Mouse (Mus musculus): ENCODE results near the gene Gclm. TPM values are rescaled to one million over a fixed set of nuclear protein-coding genes. Genes with fewer than 3 reads are reported as not detected.

The Gclm gene
- polyA plus RNA-seq, 1 experiment = 799 TPM

DNA sequence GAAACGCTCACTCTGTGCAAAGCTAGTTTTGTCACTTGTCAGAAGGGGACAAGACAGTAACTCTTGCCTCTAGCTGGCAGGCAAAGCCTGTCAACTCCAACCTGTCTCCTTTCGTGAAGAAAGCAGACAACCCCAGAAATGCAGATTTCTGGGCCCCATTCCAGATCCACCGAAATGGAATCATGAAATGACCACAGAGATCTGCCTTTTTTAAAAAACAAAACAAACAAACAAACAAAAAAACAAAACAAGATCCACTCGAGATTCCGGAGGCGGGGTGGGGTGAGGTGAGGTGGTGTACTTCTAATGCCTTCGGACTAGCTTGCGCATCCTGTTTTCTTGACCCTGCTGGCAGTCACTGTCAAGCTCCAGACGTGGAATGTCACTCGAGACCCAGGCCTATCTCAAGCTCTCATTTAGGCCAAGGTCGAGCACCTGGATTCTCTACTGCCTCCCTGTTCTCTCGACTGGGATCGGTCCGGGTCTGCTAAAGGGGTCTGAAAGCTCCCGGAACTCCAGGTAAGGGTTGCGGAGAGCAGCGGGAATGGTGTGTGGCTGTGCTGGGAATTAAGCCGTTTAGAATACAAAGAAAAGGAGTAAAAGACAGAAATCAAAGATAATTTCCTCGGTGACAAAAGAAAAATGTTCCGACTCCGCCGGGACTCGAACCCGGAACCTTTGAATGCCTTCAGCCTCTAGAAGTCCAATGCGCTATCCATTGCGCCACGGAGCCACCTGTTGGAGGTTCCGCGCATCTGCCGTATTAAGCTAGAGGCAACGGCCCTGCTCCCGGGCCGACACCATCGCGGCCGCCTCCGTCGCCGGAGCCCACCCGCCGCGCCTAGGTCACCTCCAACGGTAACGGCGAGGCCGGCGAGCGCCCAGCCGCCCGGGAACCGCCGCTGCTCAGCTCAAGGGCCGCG lies 47.2 kb downstream of the Gclm start:
- Histone ChIP-seq H3K27me3 (replicated peaks) (peaks cover under 1% of the 10 kb centered on the region), H3K4me3 (replicated peaks) (peak overlapping the region; percentile 95), H3K4me1 (peaks cover 43% of the 10 kb centered on the region), H3K36me3 (replicated peaks; ENCODE audit: low read length) (no peaks in the 10 kb centered on the region), H3K9me3 (no peaks in the 10 kb centered on the region)
- TF ChIP-seq FLI1 (IDR thresholded peaks at IDR 0.05; ENCODE audit: low read length) = no peak

DNA sequence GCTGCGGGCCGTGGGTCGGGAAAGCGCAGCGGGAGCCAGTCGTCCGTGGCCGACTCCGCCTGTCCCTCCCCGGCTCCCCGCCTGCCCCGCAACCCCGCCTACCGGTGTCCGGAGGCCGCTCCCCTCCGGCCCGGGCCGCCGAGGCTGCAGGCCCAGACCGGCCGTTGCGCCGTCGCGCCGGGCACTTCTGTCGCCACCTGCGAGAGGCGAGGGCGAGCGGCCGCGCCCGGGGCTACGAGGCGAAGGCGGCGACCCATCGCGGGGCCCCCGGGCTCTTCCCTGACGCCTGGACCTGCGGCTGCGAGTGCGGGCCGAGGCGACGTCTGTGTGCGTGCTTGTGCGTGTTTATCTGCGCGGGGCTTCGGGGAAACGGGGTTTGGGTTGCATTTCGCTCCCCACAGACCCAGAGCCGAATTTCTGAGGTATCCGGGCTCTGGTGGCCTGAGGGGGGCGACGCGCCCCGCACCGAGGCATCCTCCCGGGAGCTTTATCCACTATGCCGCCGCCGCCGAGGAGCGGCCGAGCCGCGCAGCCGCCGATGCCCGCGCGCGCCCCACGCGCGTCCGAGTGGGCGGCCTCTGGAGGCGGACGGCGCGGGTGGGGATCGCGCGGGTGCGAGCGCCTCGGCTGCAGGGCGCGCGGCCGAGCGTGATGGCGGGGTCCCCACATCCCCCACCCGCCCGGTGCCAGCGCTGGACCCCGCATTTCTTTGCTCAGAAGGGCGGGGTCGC lies 48.0 kb downstream of the Gclm start:
- no peaks in the 10 kb centered on the region for H3K36me3 ChIP-seq (replicated peaks; ENCODE audit: low read length)
- TF ChIP-seq GATA1 (IDR thresholded peaks at IDR 0.05; ENCODE audit: borderline replicate concordance, low read length) = no peak
- no peak for TF ChIP-seq FLI1 (IDR thresholded peaks at IDR 0.05; ENCODE audit: low read length)

DNA sequence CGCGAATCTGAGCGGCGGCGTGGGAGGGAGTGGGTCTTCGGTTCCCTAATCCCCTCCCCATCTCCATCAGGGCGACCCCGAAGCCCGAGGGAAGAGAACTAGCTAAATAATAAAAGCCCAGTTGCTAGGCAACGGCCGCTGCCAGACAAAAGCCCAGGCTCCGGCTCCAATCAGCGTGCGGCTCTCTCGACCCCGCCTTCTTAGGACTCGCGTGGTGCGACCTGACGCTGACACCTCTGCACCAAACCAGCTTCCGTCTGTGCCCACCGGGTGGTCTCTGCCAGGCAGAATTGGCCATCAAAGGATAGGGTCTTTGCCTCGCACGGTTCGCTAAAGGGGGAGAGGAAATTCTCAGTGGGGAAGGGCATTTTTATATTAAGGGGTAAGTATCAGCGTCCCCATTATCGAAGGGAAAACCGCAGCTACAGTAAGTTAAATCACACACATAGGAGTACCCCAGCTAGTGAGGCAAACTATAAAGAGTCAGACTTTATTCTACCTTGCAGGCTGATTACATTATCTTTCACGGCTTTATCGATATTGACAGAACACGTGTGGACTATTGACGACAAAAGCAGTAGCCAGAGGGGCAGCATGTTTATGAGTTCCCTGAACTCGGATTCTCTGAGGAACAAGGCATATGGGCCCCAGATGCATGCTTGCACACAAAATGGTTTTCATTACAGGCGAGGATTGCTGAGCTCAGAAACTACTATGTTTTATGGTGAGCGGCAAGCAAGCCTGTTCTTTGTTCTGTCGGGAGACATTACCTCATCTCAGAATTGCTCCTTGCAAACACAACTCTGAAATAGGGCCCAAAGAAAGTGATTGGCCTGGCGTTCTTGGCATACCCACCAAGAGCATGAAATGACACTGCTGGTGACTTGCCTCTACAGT lies 48.8 kb downstream of the Gclm start, which contains the start of gene Bcar3:
Gene Bcar3, plus strand, starts transcription at position 183 of the 897 bp plus-strand sequence.
- TF ChIP-seq GATA1 (IDR thresholded peaks at IDR 0.05; ENCODE audit: borderline replicate concordance, low read length) (no peak), FLI1 (IDR thresholded peaks at IDR 0.05; ENCODE audit: low read length) (no peak)
- Histone ChIP-seq H3K27me3 (replicated peaks) (peaks cover 7% of the 10 kb centered on the region), H3K36me3 (replicated peaks; ENCODE audit: low read length) (no peaks in the 10 kb centered on the region), H3K4me3 (replicated peaks) (peak within 1 kb of the TSS; percentile 95), H3K9me3 (no peaks in the 10 kb centered on the region), H3K4me1 (peaks cover 36% of the 10 kb centered on the region)

More for the DNA sequence above, 48.0 kb downstream of the Gclm start:
- Histone ChIP-seq H3K4me1 (peaks cover 41% of the 10 kb centered on the region), H3K27me3 (replicated peaks) (peaks cover 5% of the 10 kb centered on the region), H3K9me3 (no peaks in the 10 kb centered on the region), H3K4me3 (replicated peaks) (peak overlapping the region; percentile 95)

DNA sequence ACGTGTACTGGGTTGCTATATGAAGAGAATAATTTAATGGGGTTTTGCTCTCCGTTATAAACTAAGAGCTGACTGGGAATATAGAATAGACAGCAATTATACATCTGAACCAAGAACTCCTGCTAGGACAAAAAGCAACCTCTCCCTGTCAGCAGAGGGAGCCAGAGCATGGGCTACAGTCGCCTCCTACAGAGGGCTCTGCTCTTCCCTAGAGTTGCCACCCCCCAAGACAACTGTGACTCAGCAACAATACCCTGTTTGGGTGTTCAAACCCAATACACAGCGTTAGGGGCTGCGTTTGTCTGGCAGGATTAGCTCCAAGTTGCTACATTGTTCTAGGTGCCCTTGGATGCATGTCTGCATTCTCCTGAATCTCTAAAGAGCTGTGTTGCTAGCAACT lies 50.2 kb downstream of the Gclm start:
- Histone ChIP-seq H3K27me3 (replicated peaks) (peaks cover 9% of the 10 kb centered on the region), H3K4me3 (replicated peaks) (peak overlapping the region; percentile 72), H3K36me3 (replicated peaks; ENCODE audit: low read length) (no peaks in the 10 kb centered on the region), H3K4me1 (peaks cover 40% of the 10 kb centered on the region), H3K9me3 (no peaks in the 10 kb centered on the region)
- TF ChIP-seq FLI1 (IDR thresholded peaks at IDR 0.05; ENCODE audit: low read length) = no peak
- no peak for TF ChIP-seq GATA1 (IDR thresholded peaks at IDR 0.05; ENCODE audit: borderline replicate concordance, low read length)

DNA sequence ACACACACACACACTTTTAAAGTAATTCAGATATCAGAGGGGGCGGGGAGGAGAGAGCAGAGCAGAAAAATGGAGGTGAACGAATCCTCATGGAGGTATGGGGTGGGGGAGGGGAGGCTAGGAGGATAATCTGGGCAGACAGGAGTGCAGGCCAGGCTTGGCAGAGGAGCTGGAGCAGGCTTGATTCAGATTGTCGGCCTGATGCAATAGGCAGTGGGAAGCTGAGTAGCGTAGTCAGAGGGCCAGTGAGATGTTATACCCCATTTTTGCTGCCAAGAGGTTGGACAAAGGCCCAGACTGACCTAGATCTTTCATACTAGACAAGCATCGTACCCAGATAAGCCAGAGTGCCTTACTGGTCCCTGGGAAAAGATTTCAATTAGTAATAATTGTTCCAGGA lies 51.6 kb downstream of the Gclm start:
- Histone ChIP-seq H3K36me3 (replicated peaks; ENCODE audit: low read length) (no peaks in the 10 kb centered on the region), H3K4me1 (peaks cover 46% of the 10 kb centered on the region), H3K9me3 (no peaks in the 10 kb centered on the region), H3K27me3 (replicated peaks) (peaks cover 9% of the 10 kb centered on the region), H3K4me3 (replicated peaks) (no peak overlapping the region)
- no peak for TF ChIP-seq FLI1 (IDR thresholded peaks at IDR 0.05; ENCODE audit: low read length)
- TF ChIP-seq GATA1 (IDR thresholded peaks at IDR 0.05; ENCODE audit: borderline replicate concordance, low read length) = no peak

DNA sequence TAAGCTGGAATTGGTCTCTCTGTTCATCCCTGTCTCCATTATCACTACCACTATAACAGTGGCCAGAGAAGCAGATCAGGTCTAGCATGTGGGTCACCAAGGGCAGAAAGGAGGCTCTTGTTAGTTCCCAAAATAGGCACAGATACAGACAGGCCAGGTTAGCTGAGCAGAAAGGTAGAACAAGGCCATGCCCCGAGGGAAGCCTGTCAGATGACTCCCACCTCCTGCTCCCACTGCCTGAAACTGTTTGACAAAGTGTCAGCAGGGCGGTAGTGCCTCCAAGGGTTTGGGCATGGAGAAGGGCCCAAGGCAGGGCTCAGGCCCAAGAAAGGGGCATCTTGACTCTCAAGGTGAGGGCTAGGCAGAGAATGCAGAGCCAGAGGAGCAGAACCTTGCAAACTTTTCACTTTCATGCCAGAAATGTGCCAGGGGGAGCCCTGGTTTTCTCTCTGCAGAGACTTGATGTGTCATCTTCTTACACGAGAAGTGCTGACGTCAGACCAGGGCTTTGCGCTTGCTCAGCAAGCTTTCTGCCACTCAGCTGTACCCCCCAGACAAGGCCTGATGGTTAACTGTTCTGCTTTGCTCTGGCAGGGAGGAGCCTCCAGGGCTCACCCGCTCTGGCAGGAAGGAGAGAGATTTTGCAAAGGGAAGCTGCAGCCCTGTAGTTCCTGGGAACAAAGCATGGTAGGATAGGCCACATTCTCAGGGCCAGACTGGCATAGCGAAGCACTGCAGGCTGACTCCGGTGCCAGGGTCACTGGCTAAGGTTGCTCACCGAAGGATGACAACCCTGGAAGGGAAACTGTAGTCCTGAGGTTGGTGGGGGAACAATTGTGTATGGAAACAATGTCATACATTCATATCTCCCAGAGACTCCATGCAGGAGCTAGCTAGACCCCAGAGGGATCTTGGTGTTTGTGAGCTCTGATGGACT lies 55.9 kb downstream of the Gclm start:
- Histone ChIP-seq H3K4me3 (replicated peaks) (peak overlapping the region; percentile 75), H3K9me3 (no peaks in the 10 kb centered on the region), H3K4me1 (peaks cover 26% of the 10 kb centered on the region), H3K27me3 (replicated peaks) (peaks cover 25% of the 10 kb centered on the region), H3K36me3 (replicated peaks; ENCODE audit: low read length) (no peaks in the 10 kb centered on the region)
- no peak for TF ChIP-seq FLI1 (IDR thresholded peaks at IDR 0.05; ENCODE audit: low read length)
- no peak for TF ChIP-seq GATA1 (IDR thresholded peaks at IDR 0.05; ENCODE audit: borderline replicate concordance, low read length)

DNA sequence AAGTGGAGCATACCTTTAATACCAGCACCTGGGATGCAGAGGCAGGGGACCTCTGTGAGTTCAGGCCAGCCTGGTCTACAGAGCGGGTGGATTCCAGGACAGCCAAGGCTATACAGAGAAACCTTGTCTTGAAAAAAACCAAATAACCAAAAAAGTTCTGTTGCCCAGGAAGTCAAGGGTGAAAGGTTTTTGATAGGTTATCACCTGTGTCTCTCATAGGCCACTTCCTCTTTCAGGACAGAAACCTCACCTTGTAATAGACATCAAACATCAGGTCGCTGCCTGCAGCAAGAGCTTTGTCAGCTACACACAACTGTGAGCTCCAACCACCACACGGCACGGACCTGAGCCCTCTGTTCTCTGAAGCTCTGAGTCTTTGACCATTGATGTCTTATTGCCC lies 59.2 kb downstream of the Gclm start:
- no peak overlapping the region for H3K4me3 ChIP-seq (replicated peaks)

DNA sequence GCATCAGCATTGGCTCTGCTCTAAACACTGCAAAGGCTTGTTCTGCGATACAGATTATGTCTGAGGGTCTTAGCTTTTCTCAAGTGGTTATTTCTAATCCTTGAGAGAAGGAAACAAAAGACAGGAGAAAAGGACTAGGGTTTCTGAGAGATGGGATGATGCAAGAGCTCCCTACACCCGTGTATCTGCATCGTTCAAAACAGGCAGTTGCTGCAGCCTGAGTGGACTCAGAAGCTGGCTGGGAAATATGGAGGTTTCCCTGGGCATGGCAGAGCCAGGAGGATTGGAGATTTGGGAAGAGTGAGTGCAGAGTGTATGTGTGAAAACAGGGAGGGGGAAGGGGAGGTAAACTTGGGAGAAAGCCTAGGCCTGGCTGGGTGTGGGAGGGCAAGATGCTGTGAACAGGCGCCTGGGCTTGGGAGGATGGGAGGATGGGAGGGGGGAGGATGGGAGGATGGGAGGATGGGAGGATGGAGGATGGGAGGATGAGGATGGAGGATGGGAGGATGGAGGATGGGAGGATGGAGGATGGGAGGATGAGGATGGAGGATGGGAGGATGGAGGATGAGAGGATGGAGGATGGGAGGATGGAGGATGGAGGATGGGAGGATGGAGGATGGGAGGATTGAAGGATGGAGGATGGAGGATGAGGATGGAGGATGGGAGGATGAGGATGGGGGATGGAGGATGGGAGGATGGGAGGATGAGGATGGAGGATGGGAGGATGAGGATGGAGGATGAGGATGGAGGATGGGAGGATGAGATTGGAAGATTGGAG lies 62.7 kb downstream of the Gclm start:
- Histone ChIP-seq H3K4me1 (peaks cover 13% of the 10 kb centered on the region), H3K27me3 (replicated peaks) (peaks cover 37% of the 10 kb centered on the region), H3K4me3 (replicated peaks) (peak overlapping the region; percentile 7), H3K36me3 (replicated peaks; ENCODE audit: low read length) (no peaks in the 10 kb centered on the region), H3K9me3 (no peaks in the 10 kb centered on the region)
- TF ChIP-seq GATA1 (IDR thresholded peaks at IDR 0.05; ENCODE audit: borderline replicate concordance, low read length) (no peak), FLI1 (IDR thresholded peaks at IDR 0.05; ENCODE audit: low read length) (no peak)

More for the DNA sequence above, 59.2 kb downstream of the Gclm start:
- Histone ChIP-seq H3K27me3 (replicated peaks) (peaks cover 33% of the 10 kb centered on the region), H3K4me1 (peaks cover 33% of the 10 kb centered on the region), H3K36me3 (replicated peaks; ENCODE audit: low read length) (no peaks in the 10 kb centered on the region), H3K9me3 (no peaks in the 10 kb centered on the region)
- TF ChIP-seq GATA1 (IDR thresholded peaks at IDR 0.05; ENCODE audit: borderline replicate concordance, low read length) = no peak
- no peak for TF ChIP-seq FLI1 (IDR thresholded peaks at IDR 0.05; ENCODE audit: low read length)
